Mouse (Mus musculus) left cerebral cortex, adult 18-20 months (tissue): ENCODE measurements around the gene Rbbp8nl. TPM values are rescaled to one million over a fixed set of nuclear protein-coding genes. Genes with fewer than 3 reads are reported as not detected.

Source experiments
- DNase-seq, 2 experiments: peaks; one replicate each; pipeline ENCODE4 v3.0.0; 2021 to 2022; ENCODE audit warnings: low spot score in 2 of 2, mixed read lengths in 1 of 2
- microRNA-seq, 2 experiments: library from miRNA; unstranded; fragments of <30 nt; microRNA quantifications; one replicate each; pipeline ENCODE4 v1.2.0; 2021
- total RNA-seq, 2 experiments: library from RNA; stranded (reverse); gene quantifications; 2 replicates each; pipeline ENCODE4 v1.2.3; 2021

Rbbp8nl gene
- total RNA-seq, 2 experiments from 2014 or later = not detected

DNA sequence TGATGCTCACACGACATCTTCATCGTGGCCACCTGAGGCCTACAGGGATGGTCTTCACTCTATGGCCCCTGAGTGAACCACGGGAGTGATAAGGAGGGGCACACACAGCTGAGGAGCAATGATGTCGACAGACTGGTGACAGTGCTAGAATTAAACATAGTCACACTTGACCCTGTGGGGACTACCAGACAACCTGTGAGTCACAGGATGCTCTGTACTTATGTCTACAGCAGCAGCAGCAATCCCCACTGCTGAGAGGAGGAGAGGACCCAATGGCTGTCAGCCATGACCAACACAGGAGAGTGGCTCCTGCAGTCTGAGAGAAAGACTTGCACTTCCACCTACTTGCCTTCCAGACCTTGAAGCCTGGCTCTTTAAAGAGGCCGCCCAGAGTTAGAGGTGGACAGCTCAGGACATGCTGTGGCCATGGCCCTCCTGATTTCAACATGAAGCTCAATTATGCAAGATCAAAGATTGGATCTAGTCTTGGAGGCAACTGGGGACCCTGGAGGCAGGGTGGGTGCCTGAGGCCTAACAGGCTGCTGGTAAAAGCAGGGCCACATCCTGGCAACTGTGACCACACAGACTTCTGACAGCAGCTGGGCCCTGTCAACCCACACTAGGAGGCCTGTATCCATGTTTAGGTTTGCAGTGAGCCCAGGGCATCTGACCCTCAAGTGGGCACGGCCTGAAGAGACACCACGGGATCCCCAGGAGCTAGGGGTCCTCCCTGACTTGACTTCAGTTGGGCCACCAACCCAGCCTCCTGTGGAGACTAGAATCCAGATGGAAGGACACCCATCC is 56.4 kb downstream of the Rbbp8nl start:
- no peak for DNase-seq

DNA sequence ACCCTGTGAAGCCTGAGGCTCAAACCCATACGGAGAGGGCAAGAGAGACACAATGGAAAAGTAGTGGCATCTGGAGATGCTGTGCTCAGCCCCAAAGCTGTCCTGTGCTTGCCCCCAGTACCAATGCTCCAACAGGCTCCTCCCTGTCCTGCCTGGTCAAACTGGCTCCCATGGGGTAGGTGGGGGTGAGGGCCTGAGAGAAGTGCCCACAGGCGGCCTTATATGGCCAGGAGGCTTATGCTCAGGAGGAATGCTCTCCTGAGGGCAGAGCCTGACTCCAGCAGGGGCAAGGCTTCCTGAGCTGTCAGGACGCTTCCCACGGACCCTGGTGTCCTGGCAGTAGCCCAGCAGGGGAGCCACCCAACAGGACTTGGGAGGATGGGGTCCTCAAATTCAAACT is 59.2 kb downstream of the Rbbp8nl start:
- no peak for DNase-seq

DNA sequence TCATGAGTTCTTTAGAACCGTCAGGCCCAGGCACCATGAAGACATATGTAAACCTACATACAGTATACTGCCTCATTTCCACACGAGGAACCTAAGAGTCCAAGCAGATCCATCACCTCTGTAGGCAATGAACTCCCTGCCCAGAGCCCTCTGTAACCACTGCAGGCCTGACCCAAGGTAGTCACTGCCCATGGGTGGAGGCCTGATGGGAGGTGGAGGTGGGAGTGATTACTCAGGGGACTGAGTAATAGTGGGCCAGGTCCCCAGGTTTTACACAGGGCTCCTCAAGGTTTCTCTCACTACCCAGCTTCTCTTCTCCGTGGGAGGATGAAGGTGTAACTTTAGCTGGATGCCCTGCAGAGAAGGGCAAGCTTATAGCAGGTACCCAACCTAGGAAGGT is 60.5 kb downstream of the Rbbp8nl start:
- no peak for DNase-seq

DNA sequence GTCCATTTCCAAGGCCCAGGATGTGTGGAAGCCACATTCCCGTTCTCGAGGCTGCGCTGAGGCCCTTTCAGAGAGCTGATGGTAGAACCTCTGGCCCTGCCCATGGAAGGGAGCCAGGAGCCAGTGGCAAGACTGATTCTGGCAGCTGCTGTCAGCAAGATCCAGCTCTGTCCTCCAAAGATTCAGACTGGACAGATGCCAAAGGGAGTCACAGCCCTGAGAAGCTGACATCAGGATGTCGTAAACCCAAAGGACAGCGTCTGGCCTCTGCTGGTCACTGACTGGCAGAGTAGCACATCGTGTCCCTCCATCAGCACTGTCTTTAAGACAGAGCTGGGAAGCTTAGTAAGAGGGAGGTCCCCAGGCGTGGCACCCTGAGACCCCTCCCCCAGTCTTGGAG is 61.1 kb downstream of the Rbbp8nl start:
- no peak for DNase-seq

DNA sequence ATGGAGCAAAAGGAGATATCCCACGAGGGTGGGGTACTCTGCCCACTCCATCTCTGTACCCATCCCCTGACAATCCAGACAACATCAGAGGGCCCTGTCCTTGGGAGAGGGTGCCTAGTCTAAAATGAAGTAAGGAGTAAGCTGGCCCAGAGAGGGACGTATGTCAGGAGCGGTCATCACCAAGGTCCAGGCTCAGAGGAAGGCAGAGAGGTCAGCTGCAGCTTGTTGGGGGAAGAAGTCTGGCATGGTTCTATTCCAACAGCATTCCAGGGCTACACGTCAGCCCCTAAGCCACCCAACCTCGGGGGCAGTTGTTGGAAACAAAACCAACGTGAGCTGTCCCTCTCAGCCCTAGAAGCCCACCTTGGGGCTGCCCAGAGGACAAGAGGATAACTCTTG is 61.6 kb downstream of the Rbbp8nl start:
- no peak for DNase-seq

Small RNA genes lying within 50 kb of the gene (microRNA-seq; reads per million reads assigned to microRNA genes)
- 0 to 0.85 reads per million in 2 experiments for gene Mir3091

Other genes starting within 250 kb of the Rbbp8nl start
- gene Psma7, start 247.4 kb downstream of the Rbbp8nl start, total RNA-seq = 100 to 1,000 TPM; 169 to 172 TPM
- 10 to 100 TPM; 40.2 to 41.9 TPM for gene Ss18l1, start 247.4 kb downstream of the Rbbp8nl start, total RNA-seq
- gene Mtg2, start 219.3 kb downstream of the Rbbp8nl start, total RNA-seq = 10 to 100 TPM; 13.7 to 17.5 TPM
- gene Hrh3, start 185.4 kb downstream of the Rbbp8nl start, total RNA-seq = 100 to 1,000 TPM in 1 of 2 experiments, 10 to 100 TPM in 1; 87.6 to 114 TPM
- 10 to 100 TPM; 49.1 to 54.1 TPM for gene Osbpl2, start 170.6 kb downstream of the Rbbp8nl start, total RNA-seq
- 100 to 1,000 TPM; 106 to 111 TPM for gene Adrm1, start 118.4 kb downstream of the Rbbp8nl start, total RNA-seq
- 10 to 100 TPM in 1 of 2 experiments, 1 to 10 TPM in 1; 8.2 to 11.2 TPM for gene Lama5, start 64.0 kb downstream of the Rbbp8nl start, total RNA-seq
- gene Rps21, start 32.5 kb downstream of the Rbbp8nl start, total RNA-seq = 100 to 1,000 TPM; 728 to 804 TPM
- gene Cables2, start 16.4 kb downstream of the Rbbp8nl start, total RNA-seq = 10 to 100 TPM; 30.5 to 33.7 TPM
- not detected for gene Gata5, start 44.8 kb upstream of the Rbbp8nl start, total RNA-seq
- 1 to 10 TPM; 1.7 to 2.4 TPM for gene Slco4a1, start 166.4 kb upstream of the Rbbp8nl start, total RNA-seq
- 1 to 10 TPM; 6.4 to 8.2 TPM for gene Ntsr1, start 210.1 kb upstream of the Rbbp8nl start, total RNA-seq